Mouse (Mus musculus) right cerebral cortex, adult 2 months (tissue): Measurements from ENCODE around the gene Med8.
A peak's percentile ranks its signal among the peaks of the same experiment; 100 is the strongest.

ENCODE experiments used
- DNase-seq, 2 experiments: peaks; one replicate each; pipeline ENCODE4 v3.0.0; 2021 to 2022; ENCODE audit warnings: low spot score in 2 of 2

Gene Med8

GRCm38 (mm10) chr4:118415779-118416178 is 6.6 kb downstream of the Med8 start:
- no peak for DNase-seq

GRCm38 (mm10) chr4:118416329-118416728 is 7.2 kb downstream of the Med8 start:
- no peak for DNase-seq

GRCm38 (mm10) chr4:118417112-118417797 is 8.1 kb downstream of the Med8 start:
- DNase-seq = no peak

- no peak for DNase-seq
These were observed 12.2 kb downstream of the Med8 start for GRCm38 (mm10) chr4:118421384-118421783.

GRCm38 (mm10) chr4:118424541-118425160 is 15.5 kb downstream of the Med8 start:
- DNase-seq = no peak

GRCm38 (mm10) chr4:118425374-118425773 is 16.2 kb downstream of the Med8 start:
- DNase-seq = no peak

- DNase-seq = no peak
These were observed 18.3 kb downstream of the Med8 start for GRCm38 (mm10) chr4:118427415-118427767.

- DNase-seq = peak; percentile 47 to 60
These were observed 18.8 kb downstream of the Med8 start, which contains the start of gene Elovl1 for GRCm38 (mm10) chr4:118427768-118428451. TSS of gene Elovl1 (plus strand) at chr4:118428093.

- no peak for DNase-seq
These were observed 19.5 kb downstream of the Med8 start for GRCm38 (mm10) chr4:118428531-118429214.

- DNase-seq = no peak
These were observed 20.2 kb downstream of the Med8 start for GRCm38 (mm10) chr4:118429215-118429895.

GRCm38 (mm10) chr4:118432332-118432731 is 23.2 kb downstream of the Med8 start:
- no peak for DNase-seq

- DNase-seq = peak; percentile 80 to 88
These were observed 27.9 kb downstream of the Med8 start, which contains the start of gene Cdc20 for GRCm38 (mm10) chr4:118436820-118437603. TSS of gene Cdc20 (minus strand) at chr4:118437352.

GRCm38 (mm10) chr4:118437829-118438253 is 28.7 kb downstream of the Med8 start:
- no peak for DNase-seq

- DNase-seq = peak in 1 of 2 experiments; percentile 40
These were observed 36.0 kb downstream of the Med8 start for GRCm38 (mm10) chr4:118445088-118445487.

- peak in 1 of 2 experiments; percentile 18 for DNase-seq
These were observed 36.8 kb downstream of the Med8 start for GRCm38 (mm10) chr4:118445781-118446414.

GRCm38 (mm10) chr4:118446415-118447153 is 37.4 kb downstream of the Med8 start:
- peak in 1 of 2 experiments; percentile 34 for DNase-seq

- peak; percentile 7 to 31 for DNase-seq
These were observed 48.3 kb downstream of the Med8 start, which contains the start of gene Mpl for GRCm38 (mm10) chr4:118457345-118457975. TSS of gene Mpl (minus strand) at chr4:118457513.

- DNase-seq = peak; percentile 35 to 39
These were observed 55.8 kb downstream of the Med8 start for GRCm38 (mm10) chr4:118464956-118465355.
